Mouse (Mus musculus) C2C12 (cell line): Measurements from ENCODE around the gene Pnrc1.

Source experiments
- CEBPB ChIP-seq: IDR thresholded peaks from one replicate; pipeline ENCODE4 v1.6.1; 2011; ENCODE audit warnings: low read depth, mild to moderate bottlenecking, control low read depth, moderate library complexity
- CTCF ChIP-seq: IDR thresholded peaks from one replicate; pipeline ENCODE4 v1.5.1; 2011; ENCODE audit not compliant: control insufficient read depth, insufficient read depth, insufficient read length
- MYOG ChIP-seq: IDR thresholded peaks from one replicate; pipeline ENCODE4 v1.6.1; 2011; ENCODE audit not compliant: control insufficient read depth, insufficient read length; ENCODE audit errors: extremely low read depth
- USF1 ChIP-seq: IDR thresholded peaks from one replicate; pipeline ENCODE4 v1.6.1; 2011; ENCODE audit warnings: low read depth, mild to moderate bottlenecking, control low read depth, moderate library complexity

DNA sequence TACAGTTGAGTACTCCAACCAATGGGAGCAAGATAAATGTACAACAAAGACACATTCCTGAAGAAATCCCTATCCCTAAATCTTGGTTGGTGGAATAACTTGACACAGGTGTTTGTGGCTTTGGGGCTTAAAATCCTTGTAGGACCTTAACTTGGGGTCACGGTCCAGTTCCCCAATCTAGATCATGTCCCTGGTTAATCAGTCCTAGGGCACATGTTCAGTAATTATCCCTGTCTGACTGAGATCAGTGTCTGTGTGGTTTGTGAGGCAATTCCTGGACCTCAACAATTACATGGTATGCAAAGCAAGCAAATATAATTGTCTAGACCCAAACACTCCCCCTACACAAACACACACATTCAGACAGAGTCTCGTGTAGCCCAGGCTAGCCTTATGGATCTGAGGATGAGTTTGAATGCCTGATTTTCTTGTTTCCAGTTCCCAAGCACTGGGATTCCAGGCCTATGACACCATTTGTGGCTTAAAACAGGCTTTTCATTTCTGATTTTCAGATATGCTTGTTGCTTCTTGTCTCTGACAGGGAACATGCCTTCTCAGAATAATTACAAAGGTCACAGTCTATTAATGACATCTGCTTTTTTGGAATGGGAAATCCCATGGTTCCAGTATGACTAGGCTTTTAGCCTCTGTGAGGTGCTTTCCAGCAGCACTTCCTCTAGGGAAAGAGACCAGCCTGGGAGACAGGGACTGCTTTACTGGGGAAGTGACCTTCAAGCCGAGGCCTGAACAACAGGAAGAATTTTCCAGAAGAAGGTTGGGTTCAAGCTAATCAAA, 7.9 kb downstream of the Pnrc1 start:
- TF ChIP-seq CEBPB (no peak), CTCF (no peak), USF1 (no peak), MYOG (no peak)
